In the genomic region with DNA sequence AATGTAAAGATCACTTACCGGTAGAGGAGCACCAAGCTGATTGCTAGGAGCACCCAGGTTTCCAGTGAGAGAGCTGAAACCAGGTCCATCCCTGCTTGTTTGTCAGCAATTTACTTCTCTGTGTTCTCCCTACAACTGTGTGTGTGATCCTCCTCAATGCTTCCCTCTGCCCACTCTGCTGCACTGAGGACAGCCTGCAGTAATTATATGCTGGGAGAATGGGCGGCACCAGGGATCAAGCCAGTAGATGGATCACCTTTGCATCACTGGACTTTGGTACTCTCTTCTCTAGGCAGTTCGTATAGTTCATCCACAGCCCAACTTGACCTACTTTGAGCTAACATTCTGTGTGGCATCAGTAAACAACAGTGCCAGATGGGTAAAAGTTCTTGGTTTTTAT, we compare ENCODE assay signal across 33 mouse cellular contexts. TPM values are rescaled to one million over a fixed set of nuclear protein-coding genes. Genes with fewer than 3 reads are reported as not detected.
DNase-seq lines count a peak whose midpoint lies in the region; ATAC-seq and TF ChIP-seq lines count a peak whose summit lies in the region.
"Had no signal": no experiment of that assay in that cellular context is flagged by ENCODE, and none has a peak within 500 bp of the region (broad histone marks: within the 10 kb centered on the region; RNA-seq: fewer than 3 reads in every experiment).

A gene (minus strand): TSS at position 277 of the 400 bp plus-strand sequence.

- ATAC-seq in Patski = peak; percentile 11
- ATAC-seq: activated CD4-positive, CD25-positive, alpha-beta regulatory T cell, adult 4 months; CD4-positive, CD25-positive, alpha-beta regulatory T cell, adult 4 months; forebrain, embryonic 15.5 days; hindbrain, embryonic 16.5 days had no signal

- peak within 1 kb of the TSS; percentile 79 for H3K9ac ChIP-seq in liver, adult 2 months (ENCODE audit: low read depth, low read length)
- H3K9ac ChIP-seq: embryonic facial prominence, embryonic 13.5 days; forebrain, embryonic 12.5 days; forebrain, embryonic 15.5 days; heart, embryonic 12.5 days; heart, embryonic 15.5 days; hindbrain, embryonic 13.5 days had no signal

- CTCF ChIA-PET in Patski (lab: Charles Lee) = no interaction called here

- peak; percentile 94 for DNase-seq in liver, adult 2 months (ENCODE audit: extremely low read depth, low read depth, low spot score)
- DNase-seq in liver (no peak), Patski (ENCODE audit: low read depth, low spot score) (no peak)
- DNase-seq in kidney, adult 8-10 months = no peak
- DNase-seq in cerebellum, postnatal 36 days = no peak
- DNase-seq: adrenal gland, postnatal 36 days; cerebellum, adult 11 months; cerebellum, adult 2 months; cerebellum, adult 9-11 months; cerebellum, postnatal 25 days; embryo, embryonic 11 days; gastrocnemius, postnatal 25 days; heart, adult 18-20 months; heart, postnatal 10 days; heart, postnatal 36 days had no signal

- in situ Hi-C loops in Patski (cut with MboI; ENCODE audit: low pct_unique_long_range_greater_than_20kb) = no loop called here

- WGBS in liver, adult 2 months = 21% methylated on average over 3 of the region's 3 CpGs
- 83% methylated on average over 3 of the region's 3 CpGs for WGBS in bone marrow, adult 2 months

- peaks cover 25% of the 10 kb centered on the region for H3K36me3 ChIP-seq in liver, adult 2 months (ENCODE audit: control insufficient read depth, insufficient read depth, low read length)
- H3K36me3 ChIP-seq: embryonic facial prominence, embryonic 10.5 days; embryonic facial prominence, embryonic 13.5 days; forebrain, embryonic 12.5 days; forebrain, embryonic 15.5 days; heart, embryonic 12.5 days; heart, embryonic 15.5 days; hindbrain, embryonic 10.5 days; hindbrain, embryonic 13.5 days had no signal

- peak; percentile 77; the same call in 1 of the 2 replicates for TF ChIP-seq POLR2A in liver, adult 2 months (IDR thresholded peaks at IDR 0.05; ENCODE audit: extremely low read depth, insufficient read depth, low read length)
- TF ChIP-seq POLR2A in bone marrow, adult 2 months (IDR thresholded peaks at IDR 0.05; ENCODE audit: borderline replicate concordance, control insufficient read depth, low read depth, low read length) = no peak

- H3K79me2 ChIP-seq in liver, adult 2 months (ENCODE audit: control insufficient read depth, insufficient read depth, low read length) = peaks cover 3% of the 10 kb centered on the region; the same call in 1 of the 2 replicates

- no peak for TF ChIP-seq CTCF in liver, adult 2 months (IDR thresholded peaks at IDR 0.05; ENCODE audit: low read depth, low read length)
- no peak for TF ChIP-seq CTCF in Patski (IDR thresholded peaks at IDR 0.05)
- TF ChIP-seq CTCF in bone marrow, adult 2 months (IDR thresholded peaks at IDR 0.05; ENCODE audit: control insufficient read depth, insufficient read depth, low read length) = no peak

- H3K4me1 ChIP-seq in liver, adult 2 months (ENCODE audit: control insufficient read depth, insufficient read depth, low read length) = peaks cover 13% of the 10 kb centered on the region
- H3K4me1 ChIP-seq in bone marrow, adult 2 months (ENCODE audit: control insufficient read depth, insufficient read depth, low read length) = no peaks in the 10 kb centered on the region
- H3K4me1 ChIP-seq: embryonic facial prominence, embryonic 10.5 days; embryonic facial prominence, embryonic 13.5 days; forebrain, embryonic 12.5 days; forebrain, embryonic 15.5 days; heart, embryonic 12.5 days; heart, embryonic 15.5 days; hindbrain, embryonic 10.5 days; hindbrain, embryonic 13.5 days had no signal

- H3K27ac ChIP-seq in liver, adult 2 months (replicated peaks; ENCODE audit: insufficient read depth, low read depth, low read length) = peak within 1 kb of the TSS; percentile 90
- no peak within 1 kb of the TSS for H3K27ac ChIP-seq in bone marrow, adult 2 months (ENCODE audit: control insufficient read depth, insufficient read depth, low read depth, low read length, poor library complexity)
- H3K27ac ChIP-seq: embryonic facial prominence, embryonic 10.5 days; embryonic facial prominence, embryonic 13.5 days; forebrain, embryonic 12.5 days; forebrain, embryonic 15.5 days; heart, embryonic 15.5 days; hindbrain, embryonic 10.5 days; hindbrain, embryonic 13.5 days had no signal

- H3K27me3 ChIP-seq in liver, adult 2 months (ENCODE audit: control insufficient read depth, insufficient read depth, low read length) = no peaks in the 10 kb centered on the region
- no peaks in the 10 kb centered on the region for H3K27me3 ChIP-seq in Patski
- H3K27me3 ChIP-seq: embryonic facial prominence, embryonic 13.5 days; forebrain, embryonic 12.5 days; forebrain, embryonic 15.5 days; heart, embryonic 12.5 days; heart, embryonic 15.5 days; hindbrain, embryonic 13.5 days had no signal

- POLR2A ChIA-PET in Patski (lab: Charles Lee) = no interaction called here

- peak within 1 kb of the TSS; percentile 56 for H3K4me3 ChIP-seq in liver, adult 2 months (ENCODE audit: insufficient read depth, low read depth, low read length)
- H3K4me3 ChIP-seq in bone marrow, adult 2 months (replicated peaks; ENCODE audit: control insufficient read depth, low read depth, low read length) = no peak within 1 kb of the TSS
- H3K4me3 ChIP-seq: embryonic facial prominence, embryonic 10.5 days; embryonic facial prominence, embryonic 13.5 days; erythroblast, embryonic 14.5 days; forebrain, embryonic 12.5 days; forebrain, embryonic 15.5 days; heart, embryonic 12.5 days; heart, embryonic 15.5 days; hindbrain, embryonic 10.5 days; hindbrain, embryonic 13.5 days had no signal

RNA-seq across cellular contexts. Expression of the gene that starts here (rescaled TPM):
- total RNA-seq in liver, adult 2 months (2014; rRNA removed) = 6,008 and 10,741 TPM in 2 replicates
- 589 and 877 TPM in 2 replicates for polyA plus RNA-seq in liver, adult 2 months (2012; rRNA removed)
- not detected for polyA plus RNA-seq in Patski (2021)
- polyA plus RNA-seq in bone marrow, adult 2 months (2011; ENCODE audit: insufficient read depth, insufficient read length, low replicate concordance, missing spikeins) = 3.6 and 16.6 TPM in 2 replicates
- total RNA-seq: gastrocnemius, adult 8-10 months; gastrocnemius, postnatal 25 days; heart, adult 18-20 months; heart, postnatal 10 days; heart, postnatal 36 days; MEL had no signal
- polyA plus RNA-seq: activated CD4-positive, CD25-positive, alpha-beta regulatory T cell, adult 4 months; C2C12; CD4-positive, CD25-positive, alpha-beta regulatory T cell, adult 4 months; cerebellum, adult 2 months; cortical plate, adult 2 months; embryonic facial prominence, embryonic 10.5 days; embryonic facial prominence, embryonic 13.5 days; erythroblast, embryonic 14.5 days; forebrain, embryonic 12.5 days; forebrain, embryonic 15.5 days; gonadal fat pad, adult 2 months; heart, embryonic 12.5 days; heart, embryonic 15.5 days; hindbrain, embryonic 10.5 days; hindbrain, embryonic 13.5 days; hindbrain, embryonic 16.5 days had no signal

Comparison
In these comparisons a context has a peak if more than half of its experiments do, and no peak if none do; other contexts are left out.
1. RNA of the gene that starts here (polyA plus RNA-seq): 589 to 877 TPM in liver, adult 2 months; 3.6 to 16.6 TPM in bone marrow, adult 2 months and not detected in Patski (single experiment); every median in the first group is over 10 times any median in the second.
2. Peak in ATAC-seq in Patski; RNA of the gene not detected or under 1 TPM.